Mouse (Mus musculus): ENCODE data around the gene Tuba1a. TPM values are rescaled to one million over a fixed set of nuclear protein-coding genes. Genes with fewer than 3 reads are reported as not detected.

The Tuba1a gene
- polyA plus RNA-seq, 1 experiment, result 115 TPM

DNA sequence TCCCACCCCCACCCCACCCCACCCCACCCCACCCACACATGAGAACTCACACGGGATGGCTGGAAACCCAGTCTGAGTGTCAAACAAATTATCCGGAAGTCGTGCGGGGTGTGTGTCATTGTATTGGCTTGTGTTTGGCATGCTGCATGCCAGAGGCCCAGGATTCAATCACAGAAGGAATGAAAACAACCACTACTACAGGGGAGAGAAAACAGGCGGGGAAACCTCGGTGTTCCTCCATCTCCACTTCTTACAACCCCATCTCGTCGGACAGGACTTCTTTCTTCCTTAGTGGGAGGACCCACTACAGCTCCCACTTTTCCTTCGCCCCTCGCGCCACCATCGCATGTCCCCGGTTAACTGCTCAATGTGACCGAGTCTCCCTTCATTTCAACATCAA is 36.4 kb downstream of the Tuba1a start:
- H3K9me3 ChIP-seq, result no peaks in the 10 kb centered on the region; the same call in 1 of the 2 replicates
- peaks cover 24% of the 10 kb centered on the region for H3K36me3 ChIP-seq (replicated peaks; ENCODE audit: low read length)
- no peak for TF ChIP-seq GATA1 (IDR thresholded peaks at IDR 0.05; ENCODE audit: borderline replicate concordance, low read length)
- TF ChIP-seq FLI1 (IDR thresholded peaks at IDR 0.05; ENCODE audit: low read length), result no peak
- peak overlapping the region; percentile 100 for H3K4me3 ChIP-seq (replicated peaks)
- peaks cover 6% of the 10 kb centered on the region for H3K27me3 ChIP-seq (replicated peaks)
- H3K4me1 ChIP-seq, result peaks cover 37% of the 10 kb centered on the region

DNA sequence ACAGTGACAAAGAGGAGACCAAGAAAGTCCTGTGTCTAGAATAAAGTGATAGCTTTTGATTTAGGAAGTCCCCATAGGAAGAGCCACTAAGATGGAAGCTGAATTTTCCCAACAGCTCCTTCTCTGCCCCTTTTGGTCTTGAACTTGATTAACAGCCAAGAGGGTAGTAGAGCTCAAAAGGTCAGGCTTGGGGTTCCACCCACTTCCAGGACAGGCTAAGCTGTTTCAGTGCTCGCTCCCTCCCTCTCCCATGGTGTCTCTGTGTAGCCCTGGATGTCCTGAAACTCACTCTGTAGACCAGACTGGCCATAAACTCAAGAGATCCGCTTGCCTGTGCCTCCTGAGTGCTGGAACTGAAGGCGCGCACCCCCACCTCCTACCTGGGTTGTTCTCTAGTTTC is 37.5 kb downstream of the Tuba1a start:
- H3K4me1 ChIP-seq, result peaks cover 37% of the 10 kb centered on the region
- H3K9me3 ChIP-seq, result no peaks in the 10 kb centered on the region
- TF ChIP-seq GATA1 (IDR thresholded peaks at IDR 0.05; ENCODE audit: borderline replicate concordance, low read length) (no peak), FLI1 (IDR thresholded peaks at IDR 0.05; ENCODE audit: low read length) (no peak)
- H3K27me3 ChIP-seq (replicated peaks), result peaks cover 6% of the 10 kb centered on the region
- peaks cover 32% of the 10 kb centered on the region for H3K36me3 ChIP-seq (replicated peaks; ENCODE audit: low read length)
- H3K4me3 ChIP-seq (replicated peaks), result peak overlapping the region; percentile 46

DNA sequence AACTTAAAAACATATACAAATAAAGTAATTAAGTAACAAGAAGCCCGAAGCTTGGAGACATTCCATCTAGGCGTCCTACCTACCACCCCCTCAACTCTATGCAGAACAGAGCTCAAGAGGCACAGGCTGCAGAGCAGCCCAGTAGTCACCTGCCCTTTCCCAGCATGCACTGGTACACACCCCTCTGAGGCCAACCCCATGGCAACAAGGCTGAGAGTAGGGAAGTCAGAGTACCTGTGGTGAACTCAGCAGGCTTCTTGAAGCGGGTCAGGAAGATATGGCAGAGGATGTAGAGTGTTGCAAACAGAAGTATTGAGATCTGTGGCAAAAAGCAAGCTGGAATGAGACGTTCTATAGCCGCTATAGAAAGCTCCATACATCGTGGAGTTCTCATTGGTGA is 38.6 kb downstream of the Tuba1a start:
- Histone ChIP-seq H3K4me1 (peaks cover 37% of the 10 kb centered on the region), H3K36me3 (replicated peaks; ENCODE audit: low read length) (peaks cover 39% of the 10 kb centered on the region), H3K27me3 (replicated peaks) (peaks cover 6% of the 10 kb centered on the region), H3K9me3 (no peaks in the 10 kb centered on the region), H3K4me3 (replicated peaks) (no peak overlapping the region)
- TF ChIP-seq GATA1 (IDR thresholded peaks at IDR 0.05; ENCODE audit: borderline replicate concordance, low read length), result no peak
- no peak for TF ChIP-seq FLI1 (IDR thresholded peaks at IDR 0.05; ENCODE audit: low read length)

DNA sequence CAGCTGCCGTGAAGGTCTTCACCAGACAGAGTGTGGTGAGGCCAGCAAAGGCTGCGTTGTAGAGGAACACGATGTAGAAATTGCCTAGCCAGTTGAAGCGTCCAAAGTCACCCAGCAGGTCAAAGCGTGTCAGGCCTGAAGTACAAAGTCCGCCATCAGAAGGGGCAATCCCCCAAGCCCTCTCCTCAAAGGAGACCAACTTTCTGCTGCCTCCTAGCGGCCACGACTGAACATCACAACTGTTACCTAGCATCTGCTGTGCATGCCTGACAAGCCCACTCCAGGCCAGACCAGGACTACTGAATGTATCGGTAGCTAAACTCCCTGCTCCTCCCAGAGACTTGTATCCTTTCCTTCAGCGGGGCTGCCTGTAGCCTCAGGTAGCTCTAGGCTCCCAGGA is 48.8 kb downstream of the Tuba1a start:
- Histone ChIP-seq H3K4me3 (replicated peaks) (no peak overlapping the region), H3K36me3 (replicated peaks; ENCODE audit: low read length) (peaks cover 59% of the 10 kb centered on the region), H3K9me3 (0 out of 2 replicates have a peak, but pooled peaks cover 3% of the 10 kb centered on the region), H3K27me3 (replicated peaks) (peaks cover 18% of the 10 kb centered on the region), H3K4me1 (peaks cover 4% of the 10 kb centered on the region; the same call in 1 of the 2 replicates)
- TF ChIP-seq GATA1 (IDR thresholded peaks at IDR 0.05; ENCODE audit: borderline replicate concordance, low read length), result no peak
- TF ChIP-seq FLI1 (IDR thresholded peaks at IDR 0.05; ENCODE audit: low read length), result no peak

DNA sequence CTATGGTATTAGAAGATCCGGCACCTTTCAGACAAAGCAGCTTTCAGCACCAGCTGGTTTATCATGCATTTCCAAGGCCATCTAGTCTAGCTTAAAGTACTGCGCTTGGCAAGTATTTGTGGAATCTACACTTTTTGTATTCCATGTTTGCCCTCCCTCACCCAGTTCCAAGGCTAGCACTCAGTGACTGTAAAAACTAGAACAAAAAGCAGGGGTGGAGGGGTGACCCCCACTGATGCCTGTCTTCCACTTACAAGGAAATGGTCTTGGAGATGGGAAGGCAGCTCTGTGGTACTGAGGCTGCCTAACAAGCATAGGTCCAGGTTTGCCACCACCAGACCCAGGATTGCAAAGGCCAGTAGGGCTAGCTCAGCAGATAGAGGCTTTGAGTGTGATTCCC is 50.9 kb downstream of the Tuba1a start:
- Histone ChIP-seq H3K4me3 (replicated peaks) (no peak overlapping the region), H3K27me3 (replicated peaks) (peaks cover 35% of the 10 kb centered on the region), H3K36me3 (replicated peaks; ENCODE audit: low read length) (peaks cover 38% of the 10 kb centered on the region), H3K9me3 (0 out of 2 replicates have a peak, but pooled peaks cover 3% of the 10 kb centered on the region), H3K4me1 (peaks cover 11% of the 10 kb centered on the region)
- TF ChIP-seq FLI1 (IDR thresholded peaks at IDR 0.05; ENCODE audit: low read length) (no peak), GATA1 (IDR thresholded peaks at IDR 0.05; ENCODE audit: borderline replicate concordance, low read length) (no peak)

DNA sequence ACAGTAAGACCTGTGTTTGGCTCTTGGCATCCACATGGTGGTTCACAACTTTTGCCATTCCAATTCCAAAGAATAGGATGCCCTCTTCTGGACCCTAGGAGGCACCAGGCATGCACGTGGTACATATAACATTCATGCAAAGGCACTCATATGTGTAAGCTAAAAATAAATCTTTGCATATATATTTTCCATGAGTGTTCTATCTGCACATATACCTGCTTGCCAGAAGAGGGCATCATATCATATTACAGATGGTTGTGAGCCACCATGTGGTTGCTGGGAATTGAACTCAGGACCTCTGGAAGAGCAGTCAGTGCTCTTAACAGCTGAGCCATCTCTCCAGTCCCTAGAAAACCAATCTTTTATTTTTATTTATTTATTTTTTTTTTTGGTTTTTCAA is 52.0 kb downstream of the Tuba1a start:
- Histone ChIP-seq H3K4me3 (replicated peaks) (no peak overlapping the region), H3K4me1 (peaks cover 21% of the 10 kb centered on the region), H3K36me3 (replicated peaks; ENCODE audit: low read length) (peaks cover 31% of the 10 kb centered on the region), H3K9me3 (0 out of 2 replicates have a peak, but pooled peaks cover 3% of the 10 kb centered on the region), H3K27me3 (replicated peaks) (peaks cover 46% of the 10 kb centered on the region)
- TF ChIP-seq FLI1 (IDR thresholded peaks at IDR 0.05; ENCODE audit: low read length), result no peak
- TF ChIP-seq GATA1 (IDR thresholded peaks at IDR 0.05; ENCODE audit: borderline replicate concordance, low read length), result no peak

Other genes with a start within 250 kb of the Tuba1a start
- gene Ccdc65, start 245.5 kb downstream of the Tuba1a start, polyA plus RNA-seq (2012; ENCODE audit: insufficient read depth, low replicate concordance), result not detected in 2 replicates
- gene Fkbp11, start 225.5 kb downstream of the Tuba1a start, polyA plus RNA-seq (2012; ENCODE audit: insufficient read depth, low replicate concordance), result 9.6 and 18.2 TPM in 2 replicates
- 7.0 and 17.8 TPM in 2 replicates for gene Arf3, start 190.5 kb downstream of the Tuba1a start, polyA plus RNA-seq (2012; ENCODE audit: insufficient read depth, low replicate concordance)
- not detected in 2 replicates for gene Wnt10b, start 175.6 kb downstream of the Tuba1a start, polyA plus RNA-seq (2012; ENCODE audit: insufficient read depth, low replicate concordance)
- gene Wnt1, start 163.8 kb downstream of the Tuba1a start, polyA plus RNA-seq (2012; ENCODE audit: insufficient read depth, low replicate concordance), result not detected in 2 replicates
- 0.32 and 0.73 TPM in 2 replicates for gene Ddn, start 144.2 kb downstream of the Tuba1a start, polyA plus RNA-seq (2012; ENCODE audit: insufficient read depth, low replicate concordance)
- gene Prkag1, start 122.2 kb downstream of the Tuba1a start, polyA plus RNA-seq (2012; ENCODE audit: insufficient read depth, low replicate concordance), result 237 and 264 TPM in 2 replicates
- gene Kmt2d, start 82.5 kb downstream of the Tuba1a start, polyA plus RNA-seq (2012; ENCODE audit: insufficient read depth, low replicate concordance), result 11.9 and 17.8 TPM in 2 replicates
- 0.19 TPM in 1 of 2 replicates, not detected in the other for gene Rhebl1, start 59.2 kb downstream of the Tuba1a start, polyA plus RNA-seq (2012; ENCODE audit: insufficient read depth, low replicate concordance)
- gene Dhh, start 55.2 kb downstream of the Tuba1a start, polyA plus RNA-seq (2012; ENCODE audit: insufficient read depth, low replicate concordance), result not detected in 2 replicates
- gene Lmbr1l, start 35.5 kb downstream of the Tuba1a start, polyA plus RNA-seq (2012; ENCODE audit: insufficient read depth, low replicate concordance), result 0.87 and 4.8 TPM in 2 replicates
- gene Tuba1b, start 19.1 kb downstream of the Tuba1a start, polyA plus RNA-seq (2012; ENCODE audit: insufficient read depth, low replicate concordance), result 19.4 and 182 TPM in 2 replicates
- gene Gm49450, start 152 bp downstream of the Tuba1a start, polyA plus RNA-seq (2012; ENCODE audit: insufficient read depth, low replicate concordance), result 2.5 and 169 TPM in 2 replicates
- gene Tuba1c, start 76.2 kb upstream of the Tuba1a start, polyA plus RNA-seq (2012; ENCODE audit: insufficient read depth, low replicate concordance), result 62.0 and 103 TPM in 2 replicates
- gene Prph, start 101.5 kb upstream of the Tuba1a start, polyA plus RNA-seq (2012; ENCODE audit: insufficient read depth, low replicate concordance), result not detected in 2 replicates
- 27.8 and 75.4 TPM in 2 replicates for gene Troap, start 120.9 kb upstream of the Tuba1a start, polyA plus RNA-seq (2012; ENCODE audit: insufficient read depth, low replicate concordance)
- not detected in 2 replicates for gene C1ql4, start 134.1 kb upstream of the Tuba1a start, polyA plus RNA-seq (2012; ENCODE audit: insufficient read depth, low replicate concordance)
- not detected in 2 replicates for gene Dnajc22, start 139.5 kb upstream of the Tuba1a start, polyA plus RNA-seq (2012; ENCODE audit: insufficient read depth, low replicate concordance)
- 5.3 and 8.2 TPM in 2 replicates for gene Spats2, start 172.2 kb upstream of the Tuba1a start, polyA plus RNA-seq (2012; ENCODE audit: insufficient read depth, low replicate concordance)

Measured in megakaryocyte, embryonic 14.5 days (primary cell).